Mouse (Mus musculus) lung, postnatal 14 days (tissue): ENCODE measurements around the gene Homer1.
A peak's percentile ranks its signal among the peaks of the same experiment; 100 is the strongest.

Source experiments
- DNase-seq: peaks from one replicate; pipeline ENCODE4 v3.0.0; 2021

The Homer1 gene

GRCm38 (mm10) chr13:93342641-93343040 is 43.2 kb downstream of the Homer1 start:
- no peak for DNase-seq

- no peak for DNase-seq
Measured at GRCm38 (mm10) chr13:93344395-93344794, 45.0 kb downstream of the Homer1 start.

- DNase-seq: no peak
Measured at GRCm38 (mm10) chr13:93345854-93346253, 46.4 kb downstream of the Homer1 start.

- no peak for DNase-seq
Measured at GRCm38 (mm10) chr13:93352030-93352429, 52.6 kb downstream of the Homer1 start.

- no peak for DNase-seq
Measured at GRCm38 (mm10) chr13:93354420-93355278, 55.2 kb downstream of the Homer1 start.

GRCm38 (mm10) chr13:93355279-93355587 is 55.8 kb downstream of the Homer1 start:
- no peak for DNase-seq

- no peak for DNase-seq
Measured at GRCm38 (mm10) chr13:93358522-93358921, 59.1 kb downstream of the Homer1 start.

GRCm38 (mm10) chr13:93367555-93367954 is 68.1 kb downstream of the Homer1 start:
- no peak for DNase-seq

GRCm38 (mm10) chr13:93368812-93369584 is 69.6 kb downstream of the Homer1 start:
- no peak for DNase-seq

- peak; percentile 9 for DNase-seq
Measured at GRCm38 (mm10) chr13:93374457-93374856, 75.0 kb downstream of the Homer1 start.

GRCm38 (mm10) chr13:93378493-93378892 is 79.1 kb downstream of the Homer1 start:
- no peak for DNase-seq

- no peak for DNase-seq
Measured at GRCm38 (mm10) chr13:93380399-93381063, 81.1 kb downstream of the Homer1 start.

- no peak for DNase-seq
Measured at GRCm38 (mm10) chr13:93381301-93381700, 81.9 kb downstream of the Homer1 start.

GRCm38 (mm10) chr13:93383092-93383491 is 83.7 kb downstream of the Homer1 start:
- no peak for DNase-seq

GRCm38 (mm10) chr13:93383620-93384019 is 84.2 kb downstream of the Homer1 start:
- DNase-seq: no peak

- no peak for DNase-seq
Measured at GRCm38 (mm10) chr13:93384481-93384880, 85.0 kb downstream of the Homer1 start.

- no peak for DNase-seq
Measured at GRCm38 (mm10) chr13:93385147-93385546, 85.7 kb downstream of the Homer1 start.

- DNase-seq: no peak
Measured at GRCm38 (mm10) chr13:93387440-93387839, 88.0 kb downstream of the Homer1 start.

GRCm38 (mm10) chr13:93388594-93389241 is 89.3 kb downstream of the Homer1 start:
- no peak for DNase-seq

- no peak for DNase-seq
Measured at GRCm38 (mm10) chr13:93389242-93389625, 89.8 kb downstream of the Homer1 start.

- no peak for DNase-seq
Measured at GRCm38 (mm10) chr13:93399710-93400216, 100.3 kb downstream of the Homer1 start.

- DNase-seq: no peak
Measured at GRCm38 (mm10) chr13:93401947-93402346, 102.5 kb downstream of the Homer1 start.

- no peak for DNase-seq
Measured at GRCm38 (mm10) chr13:93406855-93407254, 107.4 kb downstream of the Homer1 start.
